Mouse (Mus musculus) hematopoietic stem cell, adult 5-6 weeks (primary cell): ENCODE results near the gene Ikzf3. TPM values are rescaled to one million over a fixed set of nuclear protein-coding genes. Genes with fewer than 3 reads are reported as not detected.
A peak's percentile ranks its signal among the peaks of the same experiment; 100 is the strongest.

ENCODE experiments used
- ATAC-seq, 2 experiments: fragments of 125-278 bp in 1 of 2; replicated peaks in 1 of 2; 2 replicates each; pipeline ENCODE4 v1.8.0; 2016 to 2017; ENCODE audit warnings: inconsistent platforms in 2 of 2, mild to moderate bottlenecking in 2 of 2, moderate number of reproducible peaks in 2 of 2, low read depth in 1 of 2, moderate TSS enrichment in 1 of 2; ENCODE audit not compliant: low FRiP score in 2 of 2, poor library complexity in 2 of 2, severe bottlenecking in 2 of 2, insufficient read depth in 1 of 2, low TSS enrichment in 1 of 2
- total RNA-seq: library from RNA; stranded (forward); fragments of 172-1452, 232-1000 nt; gene quantifications from 2 replicates; pipeline ENCODE4 v1.2.3, GENCODE M21; 2017

Gene Ikzf3
- total RNA-seq, 1 experiment from 2014 or later: 0.89 TPM

GRCm38 (mm10) chr11:98446213-98446561, 99.6 kb downstream of the Ikzf3 start, which contains the start of gene Grb7:
Gene Grb7, plus strand, starts transcription at chr11:98446394.
- ATAC-seq: no peak

GRCm38 (mm10) chr11:98445679-98446078, 100.2 kb downstream of the Ikzf3 start:
- no peak for ATAC-seq

GRCm38 (mm10) chr11:98445238-98445637, 100.6 kb downstream of the Ikzf3 start:
- ATAC-seq: no peak

GRCm38 (mm10) chr11:98443688-98444087, 102.1 kb downstream of the Ikzf3 start:
- no peak for ATAC-seq

- peak; percentile 94 for ATAC-seq
Observed at GRCm38 (mm10) chr11:98438331-98439158, 107.3 kb downstream of the Ikzf3 start, which contains the start of gene Mien1. Gene Mien1, minus strand, starts transcription at chr11:98438991.

- ATAC-seq: no peak
Observed at GRCm38 (mm10) chr11:98437441-98437840, 108.4 kb downstream of the Ikzf3 start.

GRCm38 (mm10) chr11:98435723-98436122, 110.1 kb downstream of the Ikzf3 start:
- no peak for ATAC-seq

- ATAC-seq: no peak
Observed at GRCm38 (mm10) chr11:98431743-98432502, 113.9 kb downstream of the Ikzf3 start.

- ATAC-seq: no peak
Observed at GRCm38 (mm10) chr11:98428436-98428835, 117.4 kb downstream of the Ikzf3 start.

GRCm38 (mm10) chr11:98426592-98426991, 119.2 kb downstream of the Ikzf3 start:
- ATAC-seq: no peak

GRCm38 (mm10) chr11:98418939-98419547, 126.8 kb downstream of the Ikzf3 start:
- ATAC-seq: no peak

GRCm38 (mm10) chr11:98418273-98418672, 127.6 kb downstream of the Ikzf3 start:
- no peak for ATAC-seq

GRCm38 (mm10) chr11:98417074-98417473, 128.8 kb downstream of the Ikzf3 start:
- ATAC-seq: no peak

Other genes starting within 250 kb of the Ikzf3 start
- not detected in 2 replicates for gene Neurod2, start 216.4 kb downstream of the Ikzf3 start, total RNA-seq
- 0.30 TPM in 1 of 2 replicates, not detected in the other for gene Ppp1r1b, start 197.6 kb downstream of the Ikzf3 start, total RNA-seq
- gene Stard3, start 187.7 kb downstream of the Ikzf3 start, total RNA-seq: 16.5 and 24.5 TPM in 2 replicates
- gene Tcap, start 162.2 kb downstream of the Ikzf3 start, total RNA-seq: 0.56 TPM in 1 of 2 replicates, not detected in the other
- not detected in 2 replicates for gene Pnmt, start 159.6 kb downstream of the Ikzf3 start, total RNA-seq
- gene Pgap3, start 145.5 kb downstream of the Ikzf3 start, total RNA-seq: 5.6 and 7.4 TPM in 2 replicates
- gene Erbb2, start 133.6 kb downstream of the Ikzf3 start, total RNA-seq: not detected in 2 replicates
- gene Mien1, start 107.0 kb downstream of the Ikzf3 start, total RNA-seq: 18.2 and 42.3 TPM in 2 replicates
- gene Grb7, start 99.6 kb downstream of the Ikzf3 start, total RNA-seq: not detected in 2 replicates
- not detected in 2 replicates for gene Zpbp2, start 5.1 kb upstream of the Ikzf3 start, total RNA-seq
- gene Ormdl3, start 41.3 kb upstream of the Ikzf3 start, total RNA-seq: 19.9 and 28.1 TPM in 2 replicates
- gene Lrrc3c, start 52.3 kb upstream of the Ikzf3 start, total RNA-seq: not detected in 2 replicates
- 0.69 and 4.6 TPM in 2 replicates for gene Gm12355, start 79.6 kb upstream of the Ikzf3 start, total RNA-seq
- gene Gsdma3, start 80.3 kb upstream of the Ikzf3 start, total RNA-seq: not detected in 2 replicates
- not detected in 2 replicates for gene Gsdma2, start 100.7 kb upstream of the Ikzf3 start, total RNA-seq
- gene Gsdma, start 118.3 kb upstream of the Ikzf3 start, total RNA-seq: not detected in 2 replicates
- gene Psmd3, start 136.5 kb upstream of the Ikzf3 start, total RNA-seq: 50.2 and 59.3 TPM in 2 replicates
- not detected in 2 replicates for gene Csf3, start 155.2 kb upstream of the Ikzf3 start, total RNA-seq
- 25.7 and 30.2 TPM in 2 replicates for gene Med24, start 183.4 kb upstream of the Ikzf3 start, total RNA-seq
- 25.3 and 36.8 TPM in 2 replicates for gene Thra, start 194.6 kb upstream of the Ikzf3 start, total RNA-seq
- 0.81 and 1.8 TPM in 2 replicates for gene Nr1d1, start 229.3 kb upstream of the Ikzf3 start, total RNA-seq
- 81.7 and 82.7 TPM in 2 replicates for gene Msl1, start 249.5 kb upstream of the Ikzf3 start, total RNA-seq